Mouse (Mus musculus) spleen, adult 12 weeks (tissue): Measurements from ENCODE around the gene Cyb5r1.
A peak's percentile ranks its signal among the peaks of the same experiment; 100 is the strongest.

ENCODE experiments used
- DNase-seq: peaks from one replicate; pipeline ENCODE4 v3.0.0; 2022; ENCODE audit warnings: low spot score

Gene Cyb5r1

DNA sequence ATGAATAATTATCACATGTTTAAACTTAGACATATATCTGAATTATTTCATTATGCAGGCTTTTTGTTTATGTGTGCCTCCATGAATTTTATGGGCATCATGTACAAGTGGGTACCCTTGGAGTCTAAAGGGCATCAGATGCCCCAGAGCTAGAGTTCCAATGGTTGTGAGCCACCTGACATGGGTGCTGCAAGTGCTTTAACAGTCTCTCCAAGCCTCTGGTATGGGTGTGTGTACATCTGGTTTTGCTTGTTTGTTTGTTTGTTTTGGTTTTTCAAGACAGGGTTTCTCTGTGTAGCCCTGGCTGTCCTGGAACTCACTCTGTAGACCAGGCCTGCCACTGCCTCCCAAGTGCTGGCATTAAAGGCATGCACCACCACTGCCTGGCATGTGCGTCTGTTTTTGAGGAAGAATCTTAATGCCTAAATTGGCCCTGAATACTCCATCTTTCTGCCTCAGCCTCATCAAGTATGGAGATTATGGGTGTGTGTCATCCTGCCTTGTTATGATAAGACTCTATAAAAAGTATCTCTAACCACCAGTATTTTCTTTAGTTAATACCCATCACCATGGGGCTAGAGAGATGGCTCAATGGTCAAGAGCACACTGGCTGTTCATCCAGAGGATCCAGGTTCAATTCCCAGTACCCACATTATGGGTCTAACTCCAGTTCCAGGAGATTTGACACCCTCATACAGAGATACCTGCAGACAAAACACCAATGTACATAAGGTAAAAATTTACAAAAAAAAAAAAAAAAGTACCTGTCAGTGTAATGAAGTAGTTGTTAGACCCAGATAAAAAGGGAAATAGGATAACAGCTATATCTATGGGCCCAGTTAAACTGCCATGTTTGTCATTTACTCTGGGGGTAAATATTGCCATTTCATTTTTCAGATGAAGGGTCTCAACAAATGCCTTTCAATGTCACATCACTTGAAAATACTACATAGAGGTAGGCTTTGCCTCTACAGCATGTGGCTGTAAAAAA lies 55.2 kb downstream of the Cyb5r1 start:
- peak; percentile 54 for DNase-seq
